Mouse (Mus musculus) lung, adult 2 months (tissue): ENCODE data around the gene Apod.

Source experiments
- CTCF ChIP-seq: fragments of 200-500 bp; IDR thresholded peaks from 2 replicates; pipeline ENCODE4 v1.5.1; 2011; ENCODE audit warnings: mild to moderate bottlenecking, low read length, control low read depth; ENCODE audit not compliant: insufficient read depth
- POLR2A ChIP-seq: fragments of 200-500 bp; IDR thresholded peaks from 2 replicates; pipeline ENCODE4 v1.6.1; 2011; ENCODE audit warnings: low read depth, mild to moderate bottlenecking, control low read depth, low read length, borderline replicate concordance; ENCODE audit errors: extremely low read depth

- TF ChIP-seq CTCF (no peak), POLR2A (no peak)
Observed at GRCm38 (mm10) chr16:31278581-31278980, 36.0 kb downstream of the Apod start.
